8 mouse cellular contexts compared by ENCODE assay signal in the genomic region with DNA sequence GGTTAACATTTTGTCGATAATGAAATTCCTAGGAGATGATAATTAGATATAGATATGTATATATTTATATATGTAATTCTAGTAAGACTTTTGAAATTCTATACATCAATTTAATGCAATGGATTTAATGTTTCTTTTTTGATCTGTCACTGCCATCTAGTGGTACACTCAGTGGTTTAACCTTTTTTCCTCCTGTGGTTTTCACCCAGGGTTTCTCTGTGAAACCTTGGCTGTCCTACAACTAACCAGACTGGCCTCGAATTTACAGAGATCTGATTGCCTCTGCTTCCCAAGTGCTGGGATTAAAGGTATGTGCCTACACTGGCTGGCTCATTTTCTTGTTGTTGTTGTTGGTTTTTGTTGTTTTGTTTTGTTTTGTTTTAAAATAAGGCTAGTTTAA.
A peak's percentile ranks its signal among the peaks of the same experiment; 100 is the strongest.
DNase-seq lines count a peak whose midpoint lies in the region; ATAC-seq lines count a peak whose summit lies in the region.

No protein-coding gene starts in this region.

- H3K4me2 ChIP-seq in forebrain, embryonic 12.5 days, result no peak overlapping the region
- H3K4me2 ChIP-seq in forebrain, embryonic 16.5 days (ENCODE audit: low read length), result no peak overlapping the region
- H3K4me2 ChIP-seq in neural tube, embryonic 11.5 days (ENCODE audit: low read depth), result no peak overlapping the region
- H3K4me2 ChIP-seq in neural tube, embryonic 15.5 days, result no peak overlapping the region

- no peak overlapping the region for H3K27ac ChIP-seq in forebrain, embryonic 12.5 days
- H3K27ac ChIP-seq in forebrain, embryonic 16.5 days (ENCODE audit: low read length), result no peak overlapping the region
- H3K27ac ChIP-seq in neural tube, embryonic 11.5 days (ENCODE audit: low read depth, low read length), result no peak overlapping the region
- no peak overlapping the region for H3K27ac ChIP-seq in neural tube, embryonic 15.5 days (replicated peaks)

- DNase-seq in neural tube, embryonic 11.5 days (ENCODE audit: low spot score), result no peak
- DNase-seq in spleen, postnatal 10 days (ENCODE audit: low spot score in 2 of 2), result no peak
- DNase-seq in gastrocnemius, postnatal 36 days, result no peak
- no peak for DNase-seq in kidney, postnatal 14 days

- no peaks in the 10 kb centered on the region for H3K27me3 ChIP-seq in forebrain, embryonic 12.5 days
- H3K27me3 ChIP-seq in forebrain, embryonic 16.5 days (replicated peaks; ENCODE audit: control insufficient read depth, insufficient read depth, low read length), result no peaks in the 10 kb centered on the region
- H3K27me3 ChIP-seq in neural tube, embryonic 11.5 days (ENCODE audit: control insufficient read depth, insufficient read depth, low read length), result no peaks in the 10 kb centered on the region
- H3K27me3 ChIP-seq in neural tube, embryonic 15.5 days (replicated peaks), result no peaks in the 10 kb centered on the region

- 15% methylated on average over 2 of the region's 2 CpGs for WGBS in forebrain, embryonic 12.5 days
- WGBS in forebrain, embryonic 16.5 days, result 19% methylated on average over 2 of the region's 2 CpGs
- WGBS in neural tube, embryonic 11.5 days, result 19% methylated on average over 2 of the region's 2 CpGs
- WGBS in neural tube, embryonic 15.5 days, result 24% methylated on average over 2 of the region's 2 CpGs

- intact Hi-C loops in gastrocnemius, postnatal 36 days (cut with DNase I), result loop anchor here (5.0 kb wide), 1 partner anchor 381 kb away; no protein-coding TSS in a partner anchor

- no peaks in the 10 kb centered on the region for H3K36me3 ChIP-seq in forebrain, embryonic 12.5 days (replicated peaks)
- H3K36me3 ChIP-seq in forebrain, embryonic 16.5 days (ENCODE audit: control insufficient read depth, insufficient read depth), result no peaks in the 10 kb centered on the region
- H3K36me3 ChIP-seq in neural tube, embryonic 11.5 days (ENCODE audit: control insufficient read depth, insufficient read depth, low read length), result no peaks in the 10 kb centered on the region
- H3K36me3 ChIP-seq in neural tube, embryonic 15.5 days, result no peaks in the 10 kb centered on the region

- no peak overlapping the region for H3K9ac ChIP-seq in forebrain, embryonic 12.5 days
- no peak overlapping the region for H3K9ac ChIP-seq in forebrain, embryonic 16.5 days (replicated peaks; ENCODE audit: low read depth, low read length)
- H3K9ac ChIP-seq in neural tube, embryonic 11.5 days (ENCODE audit: low read length), result no peak overlapping the region
- no peak overlapping the region for H3K9ac ChIP-seq in neural tube, embryonic 15.5 days (replicated peaks)

- H3K4me3 ChIP-seq in forebrain, embryonic 12.5 days (replicated peaks), result no peak overlapping the region
- H3K4me3 ChIP-seq in forebrain, embryonic 16.5 days (replicated peaks; ENCODE audit: low read length), result no peak overlapping the region
- no peak overlapping the region for H3K4me3 ChIP-seq in neural tube, embryonic 11.5 days (ENCODE audit: low read depth, low read length)
- H3K4me3 ChIP-seq in neural tube, embryonic 15.5 days (replicated peaks), result no peak overlapping the region

- H3K4me1 ChIP-seq in forebrain, embryonic 12.5 days, result no peaks in the 10 kb centered on the region; the same call in 1 of the 2 replicates
- H3K4me1 ChIP-seq in forebrain, embryonic 16.5 days (replicated peaks; ENCODE audit: control insufficient read depth, insufficient read depth, low read length), result no peaks in the 10 kb centered on the region
- H3K4me1 ChIP-seq in neural tube, embryonic 11.5 days (ENCODE audit: control insufficient read depth, insufficient read depth, low read length), result no peaks in the 10 kb centered on the region
- no peaks in the 10 kb centered on the region for H3K4me1 ChIP-seq in neural tube, embryonic 15.5 days

- peak; percentile 53; the same call in 1 of the 2 replicates for ATAC-seq in forebrain, embryonic 12.5 days (ENCODE audit: low FRiP score)
- no peak for ATAC-seq in forebrain, embryonic 16.5 days
- peak; percentile 31; the same call in 1 of the 2 replicates for ATAC-seq in neural tube, embryonic 11.5 days (ENCODE audit: insufficient read depth, low FRiP score, low TSS enrichment)
- ATAC-seq in neural tube, embryonic 15.5 days (ENCODE audit: low FRiP score), result no peak
- ATAC-seq in granulocyte monocyte progenitor cell, adult 5-6 weeks (replicated peaks; ENCODE audit: poor library complexity, severe bottlenecking), result peak; percentile 68

- no peaks in the 10 kb centered on the region for H3K9me3 ChIP-seq in forebrain, embryonic 12.5 days
- H3K9me3 ChIP-seq in forebrain, embryonic 16.5 days (ENCODE audit: control insufficient read depth, low read length), result no peaks in the 10 kb centered on the region
- H3K9me3 ChIP-seq in neural tube, embryonic 11.5 days (ENCODE audit: control insufficient read depth, low read length), result no peaks in the 10 kb centered on the region
- H3K9me3 ChIP-seq in neural tube, embryonic 15.5 days (replicated peaks), result no peaks in the 10 kb centered on the region

Comparison
In these comparisons a context has a peak if more than half of its experiments do, and no peak if none do; other contexts are left out.
1. ATAC-seq: peak in forebrain, embryonic 12.5 days (single experiment), neural tube, embryonic 11.5 days (single experiment) and granulocyte monocyte progenitor cell, adult 5-6 weeks (single experiment); none in forebrain, embryonic 16.5 days (single experiment) and neural tube, embryonic 15.5 days (single experiment).